Mouse (Mus musculus) lung, postnatal 0 days (tissue): ENCODE measurements around the gene Zfp57. TPM values are rescaled to one million over a fixed set of nuclear protein-coding genes. Genes with fewer than 3 reads are reported as not detected.

Experiments used
- ATAC-seq: fragments of 200-750 bp; cut with Nextera tagmentation; 2 replicates; pipeline ENCODE4 v1.8.0; 2017; ENCODE audit warnings: moderate library complexity
- DNase-seq: peaks from one replicate; pipeline ENCODE4 v3.0.0-alpha.2; 2016; ENCODE audit warnings: low spot score
- H3K27ac ChIP-seq: fragments of 300-500 bp; sonication (generic); 2 replicates; pipeline ENCODE4 v1.5.1; 2014; ENCODE audit warnings: antibody characterized with exemption, mild to moderate bottlenecking, low read length, mixed read lengths
- H3K27me3 ChIP-seq: fragments of 300-500 bp; sonication (generic); replicated peaks from 2 replicates; pipeline ENCODE4 v1.6.1; 2014; ENCODE audit warnings: low read length, mixed read lengths; ENCODE audit not compliant: insufficient read depth
- H3K36me3 ChIP-seq: fragments of 300-500 bp; sonication (generic); 2 replicates; pipeline ENCODE4 v1.6.1; 2014; ENCODE audit warnings: low read length, mixed read lengths; ENCODE audit not compliant: insufficient read depth
- H3K4me1 ChIP-seq: fragments of 300-500 bp; sonication (generic); 2 replicates; pipeline ENCODE4 v1.6.1; 2014; ENCODE audit warnings: antibody characterized with exemption, low read depth, low read length, mixed read lengths; ENCODE audit not compliant: insufficient read depth
- H3K4me2 ChIP-seq: fragments of 300-500 bp; sonication (generic); replicated peaks from 2 replicates; pipeline ENCODE4 v1.6.1; 2014; ENCODE audit warnings: low read depth, mild to moderate bottlenecking, low read length, moderate library complexity, mixed read lengths
- H3K4me3 ChIP-seq: fragments of 300-500 bp; sonication (generic); 2 replicates; pipeline ENCODE4 v1.5.1; 2014; ENCODE audit warnings: low read depth, low read length
- H3K9ac ChIP-seq: fragments of 300-500 bp; sonication (generic); replicated peaks from 2 replicates; pipeline ENCODE4 v1.6.1; 2014; ENCODE audit warnings: low read depth, mild to moderate bottlenecking
- H3K9me3 ChIP-seq: fragments of 300-500 bp; sonication (generic); 2 replicates; pipeline ENCODE4 v1.6.1; 2016; ENCODE audit warnings: low read length, mixed read lengths
- CTCF ChIP-seq: IDR thresholded peaks from 2 replicates; pipeline ENCODE4 v1.5.1; 2016; ENCODE audit warnings: antibody characterized with exemption, mild to moderate bottlenecking
- EP300 ChIP-seq: IDR thresholded peaks from 2 replicates; pipeline ENCODE4 v1.6.1; 2016; ENCODE audit warnings: antibody characterized with exemption, mild to moderate bottlenecking, control low read depth
- WGBS: fragments of 180-500 bp; shearing (Covaris S2); extraction: QIAGEN DNeasy Blood & Tissue Kit; methylation state at CpG from one replicate; pipeline ENCODE4 v1.1.7; 2014; 5-methylcytosine and 5-hydroxymethylcytosine counted together
- polyA plus RNA-seq: library from polyadenylated mRNA; unstranded; fragments of >200 nt; fragmentation: Nextera tagmentation; extraction: Ambion mirVana; gene quantifications from 2 replicates; pipeline ENCODE4 v1.2.1, GENCODE M21; 2015

The Zfp57 gene
- polyA plus RNA-seq, 1 experiment from 2014 or later: 35.6 TPM

GRCm38 (mm10) chr17:37046312-37047112 lies 45.5 kb downstream of the Zfp57 start:
- DNase-seq: peak; percentile 72

GRCm38 (mm10) chr17:37047332-37047976 lies 46.5 kb downstream of the Zfp57 start:
- no peak overlapping the region for H3K4me3 ChIP-seq
- no peaks in the 10 kb centered on the region for H3K36me3 ChIP-seq
- no peak for TF ChIP-seq CTCF
- no peak for TF ChIP-seq EP300
- ATAC-seq (no peak), DNase-seq (no peak)
- H3K9ac ChIP-seq: no peak overlapping the region
- H3K4me1 ChIP-seq: peaks cover 8% of the 10 kb centered on the region
- H3K9me3 ChIP-seq: no peaks in the 10 kb centered on the region
- no peak overlapping the region for H3K27ac ChIP-seq
- peak overlapping the region; percentile 97; the same call in 1 of the 2 replicates for H3K4me2 ChIP-seq
- 35% methylated on average over 19 of the region's 19 CpGs for WGBS
- H3K27me3 ChIP-seq: no peaks in the 10 kb centered on the region

More at GRCm38 (mm10) chr17:37046312-37047112, 45.5 kb downstream of the Zfp57 start:
- Histone ChIP-seq H3K9ac (peak overlapping the region; percentile 83), H3K4me3 (peak overlapping the region; percentile 88), H3K9me3 (no peaks in the 10 kb centered on the region), H3K27me3 (no peaks in the 10 kb centered on the region), H3K27ac (peak overlapping the region; percentile 68), H3K36me3 (no peaks in the 10 kb centered on the region), H3K4me2 (peak overlapping the region; percentile 97), H3K4me1 (peaks cover 8% of the 10 kb centered on the region)
- TF ChIP-seq EP300 (no peak), CTCF (peak; percentile 34; the same call in 1 of the 2 replicates)
- ATAC-seq: peak; percentile 74
- WGBS: under 1% methylated on average over 21 of the region's 58 CpGs

DNA sequence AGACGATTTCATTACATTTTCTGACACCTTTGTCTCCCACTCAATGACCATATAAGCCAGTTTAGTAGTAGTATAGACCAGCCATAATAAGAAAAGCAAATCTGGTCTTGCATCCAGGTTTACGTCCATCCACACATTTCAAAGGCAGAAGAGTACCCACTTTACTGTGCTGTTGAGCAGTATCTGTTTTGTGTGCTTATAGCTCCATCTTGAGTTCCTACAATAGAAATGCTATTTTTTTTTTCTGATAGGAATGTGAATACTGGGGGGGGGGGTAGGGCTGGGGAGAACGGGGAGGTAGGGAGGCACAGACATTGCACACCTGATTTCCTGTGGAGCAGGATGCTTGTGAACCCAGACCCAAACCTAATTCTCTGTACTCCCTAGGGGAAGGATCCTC lies 47.0 kb downstream of the Zfp57 start:
- H3K9ac ChIP-seq: no peak overlapping the region
- no peak overlapping the region for H3K4me3 ChIP-seq
- no peaks in the 10 kb centered on the region for H3K27me3 ChIP-seq
- H3K9me3 ChIP-seq: no peaks in the 10 kb centered on the region
- no peak for ATAC-seq
- H3K27ac ChIP-seq: no peak overlapping the region
- DNase-seq: peak; percentile 79
- no peaks in the 10 kb centered on the region for H3K36me3 ChIP-seq
- TF ChIP-seq CTCF: peak; percentile 66
- TF ChIP-seq EP300: no peak
- H3K4me2 ChIP-seq: no peak overlapping the region
- 29% methylated on average over 3 of the region's 3 CpGs for WGBS
- peaks cover 8% of the 10 kb centered on the region for H3K4me1 ChIP-seq

DNA sequence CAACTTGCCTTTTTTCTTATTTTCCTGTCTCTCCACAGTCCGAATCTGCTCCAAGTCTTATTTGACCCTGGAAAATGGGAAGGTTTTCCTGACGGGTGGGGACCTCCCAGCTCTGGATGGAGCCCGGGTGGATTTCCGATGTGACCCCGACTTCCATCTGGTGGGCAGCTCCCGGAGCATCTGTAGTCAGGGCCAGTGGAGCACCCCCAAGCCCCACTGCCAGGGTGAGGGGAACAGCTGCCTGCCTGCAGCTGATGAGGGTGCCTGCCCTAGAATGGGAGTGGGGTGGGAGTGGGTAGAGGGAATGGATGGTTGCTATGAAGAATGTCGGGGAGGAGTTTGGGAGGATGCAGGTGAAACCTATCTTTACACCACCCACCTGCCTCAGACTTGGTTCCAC lies 47.4 kb downstream of the Zfp57 start:
- no peak overlapping the region for H3K4me2 ChIP-seq
- 78% methylated on average over 7 of the region's 7 CpGs for WGBS
- H3K36me3 ChIP-seq: no peaks in the 10 kb centered on the region
- no peak overlapping the region for H3K9ac ChIP-seq
- no peak overlapping the region for H3K27ac ChIP-seq
- peaks cover 8% of the 10 kb centered on the region for H3K4me1 ChIP-seq
- TF ChIP-seq EP300 (no peak), CTCF (no peak)
- H3K4me3 ChIP-seq: no peak overlapping the region
- no peaks in the 10 kb centered on the region for H3K9me3 ChIP-seq
- no peaks in the 10 kb centered on the region for H3K27me3 ChIP-seq
- no peak for ATAC-seq
- DNase-seq: no peak

DNA sequence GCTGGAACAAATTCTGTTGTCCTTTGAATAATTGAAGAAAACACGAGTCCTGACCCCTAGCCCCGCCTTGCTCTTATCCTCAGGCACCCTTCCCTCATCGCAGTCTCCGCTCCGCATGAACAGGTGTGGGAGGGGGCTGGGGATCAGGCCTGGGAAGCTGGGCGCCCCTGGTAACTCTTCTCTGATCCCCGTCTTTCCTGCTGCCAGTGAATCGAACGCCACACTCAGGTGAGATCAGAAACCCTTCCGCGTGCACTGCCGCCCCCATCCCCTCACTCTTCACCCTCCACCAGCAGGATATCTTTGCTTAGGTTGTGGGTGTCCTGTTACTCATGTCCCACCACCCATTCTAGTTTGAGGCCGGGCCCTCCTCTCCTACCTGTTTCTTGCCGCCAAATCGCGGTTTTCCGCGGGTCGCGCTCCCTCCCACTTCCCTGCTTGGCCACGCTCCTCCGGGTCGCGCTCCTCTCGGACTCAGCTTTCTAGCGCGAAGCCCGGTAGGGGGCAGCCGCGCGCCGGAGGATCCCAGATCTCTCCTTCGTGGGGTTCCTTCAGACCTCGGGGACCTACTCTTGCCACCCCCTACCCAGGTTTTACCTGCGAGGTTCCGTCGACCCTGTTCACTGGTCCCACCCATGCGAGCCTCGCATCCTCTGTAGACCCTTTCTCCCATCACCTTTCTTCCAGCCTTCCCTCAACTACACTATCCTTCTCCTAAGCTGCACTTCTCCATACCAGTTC lies 48.8 kb downstream of the Zfp57 start:
- Histone ChIP-seq H3K4me3 (peak overlapping the region; percentile 44), H3K36me3 (peaks cover 2% of the 10 kb centered on the region; the same call in 1 of the 2 replicates), H3K4me2 (peak overlapping the region; percentile 81), H3K27me3 (no peaks in the 10 kb centered on the region), H3K4me1 (peaks cover 8% of the 10 kb centered on the region), H3K9me3 (no peaks in the 10 kb centered on the region), H3K9ac (no peak overlapping the region), H3K27ac (no peak overlapping the region)
- 13% methylated on average over 39 of the region's 39 CpGs for WGBS
- DNase-seq: peak; percentile 53
- peak; percentile 71 for TF ChIP-seq CTCF
- TF ChIP-seq EP300: no peak
- 0 out of 2 replicates have a peak, but pooled peaks have one; percentile 13 for ATAC-seq

GRCm38 (mm10) chr17:37050399-37050798 lies 49.4 kb downstream of the Zfp57 start:
- 3% methylated on average over 20 of the region's 22 CpGs for WGBS
- TF ChIP-seq EP300 (no peak), CTCF (no peak)
- Histone ChIP-seq H3K27ac (no peak overlapping the region), H3K4me3 (peak overlapping the region; percentile 44), H3K9ac (0 out of 2 replicates have a peak overlapping the region, but pooled peaks have one; percentile 43), H3K27me3 (no peaks in the 10 kb centered on the region), H3K9me3 (no peaks in the 10 kb centered on the region), H3K4me2 (peak overlapping the region; percentile 81), H3K36me3 (peaks cover 8% of the 10 kb centered on the region; the same call in 1 of the 2 replicates), H3K4me1 (peaks cover 8% of the 10 kb centered on the region)
- peak; percentile 66 for DNase-seq
- peak; percentile 20 for ATAC-seq
